Mouse (Mus musculus) MEL (cell line): ENCODE data around the gene Spen.

Experiments
- CTCF ChIP-seq, 3 experiments: IDR thresholded peaks in 2 of 3; conservative IDR thresholded peaks in 1 of 3; 2 replicates each; pipeline ENCODE4 v1.5.1; 2011 to 2012; ENCODE audit warnings: low read length in 3 of 3, low read depth in 2 of 3, mild to moderate bottlenecking in 2 of 3, improper control_type of control experiment in 1 of 3, inconsistent platforms in 1 of 3, mixed read lengths in 1 of 3, moderate library complexity in 1 of 3; ENCODE audit not compliant: control insufficient read depth in 1 of 3, insufficient read depth in 1 of 3, poor library complexity in 1 of 3, severe bottlenecking in 1 of 3
- JUND ChIP-seq: IDR thresholded peaks from 2 replicates; pipeline ENCODE4 v1.6.1; 2011; ENCODE audit warnings: low read depth, mild to moderate bottlenecking, improper control_type of control experiment, low read length
- MAX ChIP-seq: IDR thresholded peaks from 2 replicates; pipeline ENCODE4 v1.6.1; 2011; ENCODE audit warnings: low read length, improper control_type of control experiment
- MAZ ChIP-seq: IDR thresholded peaks from 2 replicates; pipeline ENCODE4 v1.6.1; 2012; ENCODE audit warnings: low read depth, mild to moderate bottlenecking, inconsistent platforms, low read length, improper control_type of control experiment
- MEF2A ChIP-seq: IDR thresholded peaks from 2 replicates; pipeline ENCODE4 v1.6.1; 2014; ENCODE audit warnings: low read depth, mild to moderate bottlenecking, inconsistent platforms, low read length, improper control_type of control experiment; ENCODE audit not compliant: poor library complexity, insufficient replicate concordance, severe bottlenecking; ENCODE audit errors: extremely low read depth
- MXI1 ChIP-seq: IDR thresholded peaks from 2 replicates; pipeline ENCODE4 v1.6.1; 2011; ENCODE audit warnings: mild to moderate bottlenecking, low read depth, low read length, improper control_type of control experiment
- POLR2A ChIP-seq, 2 experiments: IDR thresholded peaks; 2 replicates each; pipeline ENCODE4 v1.6.1; 2011 to 2012; ENCODE audit warnings: low read length in 2 of 2, mild to moderate bottlenecking in 2 of 2, control low read depth in 1 of 2, improper control_type of control experiment in 1 of 2, low read depth in 1 of 2, moderate library complexity in 1 of 2; ENCODE audit not compliant: control insufficient read depth in 1 of 2, insufficient read depth in 1 of 2, poor library complexity in 1 of 2
- RAD21 ChIP-seq: IDR thresholded peaks from 2 replicates; pipeline ENCODE4 v1.6.1; 2011; ENCODE audit warnings: mild to moderate bottlenecking, low read depth, low read length, improper control_type of control experiment
- RCOR1 ChIP-seq: IDR thresholded peaks from 2 replicates; pipeline ENCODE4 v1.6.1; 2012; ENCODE audit warnings: low read depth, mild to moderate bottlenecking, inconsistent platforms, low read length, improper control_type of control experiment
- TBP ChIP-seq: IDR thresholded peaks from 2 replicates; pipeline ENCODE4 v1.8.0; 2011; ENCODE audit warnings: low read depth, low read length, improper control_type of control experiment
- TCF12 ChIP-seq: IDR thresholded peaks from 2 replicates; pipeline ENCODE4 v1.6.1; 2014; ENCODE audit warnings: low read depth, mild to moderate bottlenecking, inconsistent platforms, low read length, improper control_type of control experiment, moderate library complexity
- USF1 ChIP-seq: IDR thresholded peaks from 2 replicates; pipeline ENCODE4 v1.6.1; 2014; ENCODE audit warnings: low read depth, mild to moderate bottlenecking, inconsistent platforms, low read length, improper control_type of control experiment, moderate library complexity

- TF ChIP-seq MAZ (no peak), MAX (no peak), POLR2A (IDR thresholded peaks at IDR 0.05; ENCODE audit: control insufficient read depth in 1 of 2, insufficient read depth in 1 of 2, low read depth in 1 of 2, low read length in 2 of 2, poor library complexity in 1 of 2) (no peak), CTCF (IDR thresholded peaks at IDR 0.05 in 2 of 3, conservative IDR thresholded peaks at IDR 0.05 in 1 of 3; ENCODE audit: control insufficient read depth in 1 of 3, insufficient read depth in 1 of 3, low read depth in 2 of 3, low read length in 3 of 3, poor library complexity in 1 of 3, severe bottlenecking in 1 of 3) (no peak), USF1 (no peak), RCOR1 (no peak), TCF12 (no peak), MXI1 (no peak), MEF2A (no peak), RAD21 (no peak), JUND (no peak), TBP (no peak)
Measured at GRCm38 (mm10) chr4:141571934-141572333, 33.5 kb upstream of the Spen start.
